Mouse (Mus musculus) liver, embryonic 16.5 days (tissue): ENCODE measurements around the gene Phyhd1. TPM values are rescaled to one million over a fixed set of nuclear protein-coding genes. Genes with fewer than 3 reads are reported as not detected.

ENCODE experiments used
- ATAC-seq: fragments of 200-750 bp; cut with Nextera tagmentation; 2 replicates; pipeline ENCODE4 v1.8.0; 2017; ENCODE audit warnings: low read depth, mild to moderate bottlenecking, moderate number of reproducible peaks, moderate library complexity
- H3K27ac ChIP-seq: fragments of 300-500 bp; sonication (generic); 2 replicates; pipeline ENCODE4 v1.5.1; 2014; ENCODE audit warnings: mild to moderate bottlenecking, low read length
- H3K27me3 ChIP-seq: fragments of 300-500 bp; sonication (generic); 2 replicates; pipeline ENCODE4 v1.6.1; 2014; ENCODE audit warnings: low read depth, low read length, mixed read lengths; ENCODE audit not compliant: control insufficient read depth, insufficient read depth
- H3K36me3 ChIP-seq: fragments of 300-500 bp; sonication (generic); 2 replicates; pipeline ENCODE4 v1.6.1; 2014; ENCODE audit warnings: mild to moderate bottlenecking; ENCODE audit not compliant: control insufficient read depth, insufficient read depth
- H3K4me1 ChIP-seq: fragments of 300-500 bp; sonication (generic); 2 replicates; pipeline ENCODE4 v1.6.1; 2014; ENCODE audit warnings: low read depth, low read length, mixed read lengths; ENCODE audit not compliant: control insufficient read depth
- H3K4me2 ChIP-seq: fragments of 300-500 bp; sonication (generic); 2 replicates; pipeline ENCODE4 v1.6.1; 2014; ENCODE audit warnings: low read depth, low read length, mixed read lengths
- H3K4me3 ChIP-seq: fragments of 300-500 bp; sonication (generic); 2 replicates; pipeline ENCODE4 v1.5.1; 2014; ENCODE audit warnings: low read depth, mild to moderate bottlenecking, low read length
- H3K9ac ChIP-seq: fragments of 300-500 bp; sonication (generic); 2 replicates; pipeline ENCODE4 v1.6.1; 2014; ENCODE audit warnings: low read depth, low read length
- H3K9me3 ChIP-seq: fragments of 300-500 bp; sonication (generic); replicated peaks from 2 replicates; pipeline ENCODE4 v1.6.1; 2016; ENCODE audit warnings: low read length; ENCODE audit not compliant: control insufficient read depth
- WGBS: fragments of 180-500 bp; shearing (Covaris S2); extraction: QIAGEN DNeasy Blood & Tissue Kit; methylation state at CpG from one replicate; pipeline ENCODE4 v1.1.7; 2014; ENCODE audit not compliant: insufficient replicate concordance; 5-methylcytosine and 5-hydroxymethylcytosine counted together
- polyA plus RNA-seq: library from polyadenylated mRNA; unstranded; fragments of >200 nt; fragmentation: Nextera tagmentation; extraction: Ambion mirVana; gene quantifications from 2 replicates; pipeline ENCODE4 v1.2.1, GENCODE M21; 2015

Phyhd1 gene
- polyA plus RNA-seq: 14.4 and 16.0 TPM in 2 replicates

GRCm38 (mm10) chr2:30265767-30266253 lies at the start of gene Phyhd1:
Gene Phyhd1, plus strand, starts transcription at chr2:30266203.
- H3K27ac ChIP-seq: peak within 1 kb of the TSS; percentile 78
- H3K4me3 ChIP-seq: peak within 1 kb of the TSS; percentile 41
- ATAC-seq: no peak
- H3K36me3 ChIP-seq: peaks cover 24% of the 10 kb centered on the region
- 53% methylated on average over 5 of the region's 5 CpGs for WGBS
- H3K9me3 ChIP-seq: no peaks in the 10 kb centered on the region
- H3K27me3 ChIP-seq: no peaks in the 10 kb centered on the region
- peak within 1 kb of the TSS; percentile 32; the same call in 1 of the 2 replicates for H3K9ac ChIP-seq
- H3K4me2 ChIP-seq: peak within 1 kb of the TSS; percentile 41
- peaks cover 18% of the 10 kb centered on the region for H3K4me1 ChIP-seq

GRCm38 (mm10) chr2:30216293-30216692 lies 49.7 kb upstream of the Phyhd1 start:
- Histone ChIP-seq H3K36me3 (no peaks in the 10 kb centered on the region), H3K4me3 (no peak overlapping the region), H3K9ac (no peak overlapping the region), H3K4me2 (no peak overlapping the region), H3K9me3 (no peaks in the 10 kb centered on the region), H3K27ac (no peak overlapping the region), H3K4me1 (no peaks in the 10 kb centered on the region; the same call in 1 of the 2 replicates), H3K27me3 (no peaks in the 10 kb centered on the region)
- WGBS: 78% methylated on average over 5 of the region's 5 CpGs
- ATAC-seq: no peak

- H3K4me1 ChIP-seq: peaks cover 29% of the 10 kb centered on the region
- peaks cover 2% of the 10 kb centered on the region for H3K36me3 ChIP-seq
- H3K27ac ChIP-seq: no peak overlapping the region
- H3K9ac ChIP-seq: no peak overlapping the region
- no peak overlapping the region for H3K4me2 ChIP-seq
- no peak overlapping the region for H3K4me3 ChIP-seq
- no peaks in the 10 kb centered on the region for H3K27me3 ChIP-seq
- 42% methylated on average over 5 of the region's 5 CpGs for WGBS
- H3K9me3 ChIP-seq: peaks cover 4% of the 10 kb centered on the region; the same call in 1 of the 2 replicates
- no peak for ATAC-seq
Measured at GRCm38 (mm10) chr2:30235593-30235992, 30.4 kb upstream of the Phyhd1 start.

GRCm38 (mm10) chr2:30236426-30237198 lies 29.4 kb upstream of the Phyhd1 start:
- Histone ChIP-seq H3K9me3 (peaks cover 2% of the 10 kb centered on the region; the same call in 1 of the 2 replicates), H3K27ac (peak overlapping the region; percentile 77), H3K27me3 (no peaks in the 10 kb centered on the region), H3K4me3 (peak overlapping the region; percentile 94), H3K9ac (peak overlapping the region; percentile 95), H3K4me2 (peak overlapping the region; percentile 86), H3K36me3 (peaks cover 10% of the 10 kb centered on the region), H3K4me1 (peaks cover 32% of the 10 kb centered on the region)
- ATAC-seq: no peak
- 4% methylated on average over 18 of the region's 18 CpGs for WGBS

DNA sequence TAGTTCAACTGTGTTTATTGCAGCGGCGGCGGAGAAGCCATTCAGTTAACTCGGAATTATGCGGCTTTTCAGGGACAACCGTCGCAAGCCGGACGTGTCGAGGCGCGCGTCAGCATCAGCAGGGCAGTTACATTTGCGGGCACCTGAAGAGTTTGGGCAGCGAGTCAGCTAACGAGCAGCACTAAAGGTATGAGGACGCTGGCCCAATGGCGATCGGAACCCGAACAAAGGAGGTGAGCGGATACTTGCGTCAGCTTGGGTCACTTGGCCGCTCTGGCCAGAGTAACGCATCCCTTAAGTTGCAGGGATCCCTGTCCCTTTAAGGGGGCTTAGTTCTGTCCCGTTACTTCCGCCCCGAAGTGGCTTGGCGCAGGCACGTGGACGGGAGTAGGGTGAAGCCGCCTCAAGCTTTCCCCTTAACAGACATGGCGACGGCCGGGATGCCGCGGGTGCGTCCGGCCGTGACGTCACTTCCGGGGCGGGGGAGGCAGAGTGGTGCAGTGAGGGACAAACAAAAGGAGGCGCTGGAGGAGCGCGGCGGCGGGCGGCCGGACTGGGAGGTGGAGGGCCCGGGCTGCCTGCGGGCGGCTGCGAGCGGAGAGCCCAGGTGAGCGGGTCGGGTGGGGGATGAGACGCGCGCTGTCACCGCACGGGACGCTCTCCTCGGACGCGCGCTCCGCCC lies 28.7 kb upstream of the Phyhd1 start, which contains the start of gene Lrrc8a:
TSS of gene Lrrc8a (plus strand) at position 517 of the 682 bp plus-strand sequence.
- H3K27me3 ChIP-seq: no peaks in the 10 kb centered on the region
- H3K4me3 ChIP-seq: peak within 1 kb of the TSS; percentile 94
- WGBS: under 1% methylated on average over 55 of the region's 67 CpGs
- peak; percentile 92 for ATAC-seq
- H3K9ac ChIP-seq: peak within 1 kb of the TSS; percentile 95
- H3K36me3 ChIP-seq: peaks cover 10% of the 10 kb centered on the region
- peak within 1 kb of the TSS; percentile 86 for H3K4me2 ChIP-seq
- H3K4me1 ChIP-seq: peaks cover 33% of the 10 kb centered on the region
- H3K27ac ChIP-seq: peak within 1 kb of the TSS; percentile 77
- peaks cover 1% of the 10 kb centered on the region; the same call in 1 of the 2 replicates for H3K9me3 ChIP-seq

- H3K4me2 ChIP-seq: peak overlapping the region; percentile 86
- under 1% methylated on average over 34 of the region's 42 CpGs for WGBS
- peak overlapping the region; percentile 77 for H3K27ac ChIP-seq
- H3K4me1 ChIP-seq: peaks cover 39% of the 10 kb centered on the region
- peaks cover 10% of the 10 kb centered on the region for H3K36me3 ChIP-seq
- H3K4me3 ChIP-seq: peak overlapping the region; percentile 94
- no peaks in the 10 kb centered on the region; the same call in 1 of the 2 replicates for H3K9me3 ChIP-seq
- no peaks in the 10 kb centered on the region for H3K27me3 ChIP-seq
- H3K9ac ChIP-seq: peak overlapping the region; percentile 95
- peak; percentile 79 for ATAC-seq
Measured at GRCm38 (mm10) chr2:30237881-30238280, 28.1 kb upstream of the Phyhd1 start.

DNA sequence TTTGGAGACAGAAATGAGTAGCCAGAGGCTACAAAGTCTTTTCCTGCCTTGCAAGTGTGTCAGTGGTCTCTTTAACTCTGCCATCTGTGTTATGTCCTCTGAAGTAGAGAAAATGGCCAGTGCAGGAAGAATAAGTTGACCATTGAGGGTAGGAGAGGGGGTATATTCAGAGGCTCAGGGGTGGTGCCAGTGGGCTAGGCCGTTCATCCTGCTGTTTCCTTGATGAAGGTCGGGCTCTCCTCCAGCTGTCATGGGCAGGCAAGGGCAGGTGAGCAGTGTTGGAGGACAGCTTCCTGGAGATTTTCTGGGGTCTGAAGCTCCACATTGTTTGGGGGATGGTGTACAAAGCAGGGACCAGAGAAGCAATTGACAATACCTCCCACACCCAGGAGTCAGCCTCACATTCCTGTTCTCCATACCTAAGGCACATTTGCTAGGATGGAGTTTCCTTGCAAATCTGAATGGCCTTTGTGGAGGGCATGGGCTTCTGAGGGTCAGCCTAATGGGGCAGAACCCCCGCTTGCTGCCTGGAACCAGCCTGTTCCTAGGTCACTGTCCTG lies 27.0 kb upstream of the Phyhd1 start:
- Histone ChIP-seq H3K27me3 (no peaks in the 10 kb centered on the region), H3K4me3 (peak overlapping the region; percentile 94), H3K4me2 (peak overlapping the region; percentile 86), H3K27ac (peak overlapping the region; percentile 77), H3K36me3 (peaks cover 16% of the 10 kb centered on the region), H3K9ac (peak overlapping the region; percentile 95), H3K4me1 (peaks cover 43% of the 10 kb centered on the region), H3K9me3 (no peaks in the 10 kb centered on the region)
- ATAC-seq: no peak
- 50% methylated on average over 3 of the region's 3 CpGs for WGBS

GRCm38 (mm10) chr2:30239777-30240176 lies 26.2 kb upstream of the Phyhd1 start:
- WGBS: 25% methylated on average over 4 of the region's 4 CpGs
- peak overlapping the region; percentile 17 for H3K4me3 ChIP-seq
- H3K4me1 ChIP-seq: peaks cover 43% of the 10 kb centered on the region
- H3K27ac ChIP-seq: peak overlapping the region; percentile 77
- H3K27me3 ChIP-seq: no peaks in the 10 kb centered on the region
- H3K9me3 ChIP-seq: no peaks in the 10 kb centered on the region
- H3K36me3 ChIP-seq: peaks cover 16% of the 10 kb centered on the region
- H3K4me2 ChIP-seq: peak overlapping the region; percentile 86
- peak overlapping the region; percentile 95 for H3K9ac ChIP-seq
- peak; percentile 24 for ATAC-seq
